Mouse (Mus musculus) MEL (cell line): ENCODE data around the gene Cyth3. TPM values are rescaled to one million over a fixed set of nuclear protein-coding genes. Genes with fewer than 3 reads are reported as not detected.

Experiments
- DNase-seq: peaks from one replicate; pipeline ENCODE4 v3.0.0; 2011; ENCODE audit warnings: low read depth, low spot score
- H3K27ac ChIP-seq: 2 replicates; pipeline ENCODE4 v1.5.1; 2012; ENCODE audit warnings: low read depth, mild to moderate bottlenecking, control low read depth, low read length, moderate library complexity; ENCODE audit not compliant: control insufficient read depth
- H3K27me3 ChIP-seq, 2 experiments: fragments of 150-350 bp in 1 of 2; sonication (generic) in 1 of 2; 2 replicates each; pipeline ENCODE4 v1.6.1; 2012; ENCODE audit warnings: low read length in 2 of 2, mild to moderate bottlenecking in 2 of 2, improper control_type of control experiment in 1 of 2, moderate library complexity in 1 of 2; ENCODE audit not compliant: insufficient read depth in 2 of 2, control insufficient read depth in 1 of 2
- H3K36me3 ChIP-seq, 2 experiments: 2 replicates each; pipeline ENCODE4 v1.6.1; 2012 to 2014; ENCODE audit warnings: low read length in 2 of 2, improper control_type of control experiment in 1 of 2, inconsistent platforms in 1 of 2, mild to moderate bottlenecking in 1 of 2; ENCODE audit not compliant: insufficient read depth in 2 of 2, control insufficient read depth in 1 of 2
- H3K4me1 ChIP-seq, 2 experiments: fragments of 150-350 bp in 1 of 2; sonication (generic) in 1 of 2; 2 replicates each; pipeline ENCODE4 v1.6.1; 2012; ENCODE audit warnings: low read length in 2 of 2, improper control_type of control experiment in 1 of 2, mild to moderate bottlenecking in 1 of 2; ENCODE audit not compliant: insufficient read depth in 2 of 2, control insufficient read depth in 1 of 2
- H3K4me3 ChIP-seq, 2 experiments: fragments of 150-350 bp in 1 of 2; sonication (generic) in 1 of 2; 2 replicates each; pipeline ENCODE4 v1.5.1; 2012; ENCODE audit warnings: low read depth in 2 of 2, low read length in 2 of 2, mild to moderate bottlenecking in 2 of 2, moderate library complexity in 2 of 2, control low read depth in 1 of 2, improper control_type of control experiment in 1 of 2; ENCODE audit not compliant: control insufficient read depth in 1 of 2, insufficient read depth in 1 of 2
- H3K79me2 ChIP-seq: 2 replicates; pipeline ENCODE4 v1.6.1; 2012; ENCODE audit warnings: mild to moderate bottlenecking, low read length, moderate library complexity; ENCODE audit not compliant: control insufficient read depth, poor library complexity, insufficient read depth
- H3K9ac ChIP-seq: 2 replicates; pipeline ENCODE4 v1.6.1; 2012; ENCODE audit warnings: low read depth, mild to moderate bottlenecking, control low read depth, low read length, moderate library complexity; ENCODE audit not compliant: control insufficient read depth, poor library complexity, severe bottlenecking
- H3K9me3 ChIP-seq: fragments of 150-350 bp; sonication (generic); replicated peaks from 2 replicates; pipeline ENCODE4 v1.6.1; 2012; ENCODE audit warnings: mild to moderate bottlenecking, low read length, improper control_type of control experiment, moderate library complexity; ENCODE audit not compliant: insufficient read depth
- BHLHE40 ChIP-seq: IDR thresholded peaks from 2 replicates; pipeline ENCODE4 v1.6.1; 2012; ENCODE audit warnings: low read depth, mild to moderate bottlenecking, inconsistent platforms, low read length, improper control_type of control experiment, borderline replicate concordance
- CHD2 ChIP-seq: IDR thresholded peaks from 2 replicates; pipeline ENCODE4 v1.6.1; 2011; ENCODE audit warnings: low read length, improper control_type of control experiment
- CTCF ChIP-seq, 3 experiments: IDR thresholded peaks in 2 of 3; conservative IDR thresholded peaks in 1 of 3; 2 replicates each; pipeline ENCODE4 v1.5.1; 2011 to 2012; ENCODE audit warnings: low read length in 3 of 3, low read depth in 2 of 3, mild to moderate bottlenecking in 2 of 3, improper control_type of control experiment in 1 of 3, inconsistent platforms in 1 of 3, mixed read lengths in 1 of 3, moderate library complexity in 1 of 3; ENCODE audit not compliant: control insufficient read depth in 1 of 3, insufficient read depth in 1 of 3, poor library complexity in 1 of 3, severe bottlenecking in 1 of 3
- E2F4 ChIP-seq: IDR thresholded peaks from 2 replicates; pipeline ENCODE4 v1.6.1; 2011; ENCODE audit warnings: low read depth, low read length, improper control_type of control experiment, borderline replicate concordance
- GABPA ChIP-seq: IDR thresholded peaks from 2 replicates; pipeline ENCODE4 v1.6.1; 2012; ENCODE audit warnings: low read depth, mild to moderate bottlenecking, inconsistent platforms, low read length, improper control_type of control experiment, moderate library complexity
- HCFC1 ChIP-seq: IDR thresholded peaks from 2 replicates; pipeline ENCODE4 v1.6.1; 2012; ENCODE audit warnings: low read depth, mild to moderate bottlenecking, inconsistent platforms, low read length, improper control_type of control experiment, moderate library complexity
- JUND ChIP-seq: IDR thresholded peaks from 2 replicates; pipeline ENCODE4 v1.6.1; 2011; ENCODE audit warnings: low read depth, mild to moderate bottlenecking, improper control_type of control experiment, low read length
- MAFK ChIP-seq: IDR thresholded peaks from 2 replicates; pipeline ENCODE4 v1.6.1; 2011; ENCODE audit warnings: low read depth, mild to moderate bottlenecking, low read length, improper control_type of control experiment, borderline replicate concordance
- NELFE ChIP-seq: IDR thresholded peaks from 2 replicates; pipeline ENCODE4 v1.6.1; 2011; ENCODE audit warnings: low read depth, low read length, improper control_type of control experiment
- POLR2AphosphoS2 ChIP-seq: IDR thresholded peaks from 2 replicates; pipeline ENCODE4 v1.6.1; 2011; ENCODE audit warnings: low read length, improper control_type of control experiment
- POLR2AphosphoS5 ChIP-seq: IDR thresholded peaks from 2 replicates; pipeline ENCODE4 v1.6.1; 2012; ENCODE audit warnings: low read depth, borderline replicate concordance, mild to moderate bottlenecking, inconsistent platforms, low read length, moderate library complexity, mixed read lengths
- RAD21 ChIP-seq: IDR thresholded peaks from 2 replicates; pipeline ENCODE4 v1.6.1; 2011; ENCODE audit warnings: mild to moderate bottlenecking, low read depth, low read length, improper control_type of control experiment
- RCOR1 ChIP-seq: IDR thresholded peaks from 2 replicates; pipeline ENCODE4 v1.6.1; 2012; ENCODE audit warnings: low read depth, mild to moderate bottlenecking, inconsistent platforms, low read length, improper control_type of control experiment
- SMC3 ChIP-seq: IDR thresholded peaks from 2 replicates; pipeline ENCODE4 v1.6.1; 2011; ENCODE audit warnings: low read depth, low read length, improper control_type of control experiment
- TBP ChIP-seq: IDR thresholded peaks from 2 replicates; pipeline ENCODE4 v1.8.0; 2011; ENCODE audit warnings: low read depth, low read length, improper control_type of control experiment
- TCF12 ChIP-seq: IDR thresholded peaks from 2 replicates; pipeline ENCODE4 v1.6.1; 2014; ENCODE audit warnings: low read depth, mild to moderate bottlenecking, inconsistent platforms, low read length, improper control_type of control experiment, moderate library complexity
- UBTF ChIP-seq: IDR thresholded peaks from 2 replicates; pipeline ENCODE4 v1.6.1; 2012; ENCODE audit warnings: low read depth, mild to moderate bottlenecking, inconsistent platforms, low read length, improper control_type of control experiment, moderate library complexity, borderline replicate concordance; ENCODE audit not compliant: insufficient read depth
- ZC3H11A ChIP-seq: IDR thresholded peaks from 2 replicates; pipeline ENCODE4 v1.6.1; 2012; ENCODE audit warnings: low read depth, mild to moderate bottlenecking, inconsistent platforms, low read length, improper control_type of control experiment
- polyA plus RNA-seq, 2 experiments: library from polyadenylated mRNA; stranded (reverse) in 1 of 2; unstranded in 1 of 2; fragments of >175 nt in 1 of 2; fragments of >200 nt in 1 of 2; gene quantifications; 2 replicates each; pipeline versions ENCODE4 v1.2.1 to v1.2.4; 2012; ENCODE audit warnings: low replicate concordance in 2 of 2, low read depth in 1 of 2; ENCODE audit not compliant: insufficient read length in 2 of 2, insufficient read depth in 1 of 2, missing spikeins in 1 of 2
- total RNA-seq: library from RNA; depleted of rRNA; stranded (reverse); fragments of 300-350 nt; gene quantifications from 2 replicates; pipeline ENCODE4 v1.2.3, GENCODE M21; 2012

The Cyth3 gene
- total and polyA plus RNA-seq, 3 experiments, result 41.1 to 44.9 TPM; not detected in 1

- Histone ChIP-seq H3K27ac (no peak overlapping the region), H3K27me3 (peaks cover 0 to 1% of the 10 kb centered on the region in 2 experiments; a peak in 1 of 4 replicates), H3K4me1 (0 out of 4 replicates have a peak, but pooled peaks cover 0 to 4% of the 10 kb centered on the region in 2 experiments), H3K9me3 (no peaks in the 10 kb centered on the region), H3K36me3 (no peaks in the 10 kb centered on the region), H3K9ac (no peak overlapping the region), H3K79me2 (no peaks in the 10 kb centered on the region), H3K4me3 (no peak overlapping the region)
- peak; percentile 26 for DNase-seq
- no peak for TF ChIP-seq E2F4
- TF ChIP-seq JUND, result no peak
- no peak for TF ChIP-seq MAFK
- no peak for TF ChIP-seq SMC3
- no peak for TF ChIP-seq RCOR1
- no peak for TF ChIP-seq TBP
- no peak for TF ChIP-seq CHD2
- no peak for TF ChIP-seq POLR2AphosphoS2
- no peak for TF ChIP-seq UBTF
- no peak for TF ChIP-seq HCFC1
- no peak for TF ChIP-seq GABPA
- no peak for TF ChIP-seq RAD21
- TF ChIP-seq BHLHE40, result no peak
- no peak for TF ChIP-seq CTCF (IDR thresholded peaks at IDR 0.05 in 2 of 3, conservative IDR thresholded peaks at IDR 0.05 in 1 of 3; ENCODE audit: control insufficient read depth in 1 of 3, insufficient read depth in 1 of 3, low read depth in 2 of 3, low read length in 3 of 3, poor library complexity in 1 of 3, severe bottlenecking in 1 of 3)
- no peak for TF ChIP-seq POLR2AphosphoS5
- no peak for TF ChIP-seq TCF12
- no peak for TF ChIP-seq ZC3H11A
Measured at GRCm38 (mm10) chr5:143604157-143604774, 18.0 kb upstream of the Cyth3 start.

DNA sequence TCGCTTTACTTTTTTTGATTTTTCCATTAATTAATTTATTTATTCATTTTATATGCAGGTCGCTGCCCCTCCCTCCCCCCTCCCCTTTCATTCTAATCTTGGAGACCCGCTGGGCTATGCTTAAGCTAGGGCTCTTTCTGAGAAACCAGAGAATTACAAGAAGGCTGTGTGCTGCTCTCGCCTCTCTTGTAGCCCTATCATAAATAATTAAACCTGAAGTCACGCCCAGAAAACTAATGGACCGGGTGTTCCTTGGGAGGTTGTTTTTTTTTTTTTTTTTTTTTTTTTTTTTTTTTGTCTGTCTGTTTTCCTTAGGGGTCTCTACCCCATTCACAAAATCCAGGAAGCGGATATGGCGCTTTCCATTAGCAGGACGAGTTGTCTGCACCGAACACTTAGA is 15.5 kb upstream of the Cyth3 start:
- no peaks in the 10 kb centered on the region for H3K9me3 ChIP-seq
- TF ChIP-seq HCFC1 (no peak), POLR2AphosphoS2 (no peak), MAFK (no peak), NELFE (no peak)
- H3K27me3 ChIP-seq, result peaks cover 0 to 1% of the 10 kb centered on the region in 2 experiments; a peak in 1 of 4 replicates
- no peaks in the 10 kb centered on the region for H3K36me3 ChIP-seq
- no peak for DNase-seq
- no peak overlapping the region for H3K27ac ChIP-seq
- no peaks in the 10 kb centered on the region for H3K79me2 ChIP-seq
- H3K4me3 ChIP-seq, result no peak overlapping the region
- H3K9ac ChIP-seq, result no peak overlapping the region
- 0 out of 4 replicates have a peak, but pooled peaks cover 0 to 4% of the 10 kb centered on the region in 2 experiments for H3K4me1 ChIP-seq
